Mouse (Mus musculus) heart, embryonic 11.5 days (tissue): Measurements from ENCODE around the gene Cant1. TPM values are rescaled to one million over a fixed set of nuclear protein-coding genes. Genes with fewer than 3 reads are reported as not detected.

ENCODE experiments used
- ATAC-seq: fragments of 200-750 bp; cut with Nextera tagmentation; replicated peaks from 2 replicates; pipeline ENCODE4 v1.8.0; 2017; ENCODE audit warnings: moderate library complexity; ENCODE audit not compliant: insufficient number of reproducible peaks, low FRiP score, low TSS enrichment
- H3K27ac ChIP-seq: fragments of 300-500 bp; sonication (generic); 2 replicates; pipeline ENCODE4 v1.5.1; 2014; ENCODE audit warnings: mild to moderate bottlenecking, low read depth, low read length
- H3K27me3 ChIP-seq: fragments of 300-500 bp; sonication (generic); 2 replicates; pipeline ENCODE4 v1.6.1; 2014; ENCODE audit warnings: mild to moderate bottlenecking, low read length, mixed read lengths; ENCODE audit not compliant: control insufficient read depth, insufficient read depth
- H3K36me3 ChIP-seq: fragments of 300-500 bp; sonication (generic); 2 replicates; pipeline ENCODE4 v1.6.1; 2014; ENCODE audit warnings: mild to moderate bottlenecking, low read length, moderate library complexity, mixed read lengths; ENCODE audit not compliant: control insufficient read depth, insufficient read depth
- H3K4me1 ChIP-seq: fragments of 300-500 bp; sonication (generic); 2 replicates; pipeline ENCODE4 v1.6.1; 2014; ENCODE audit warnings: low read length; ENCODE audit not compliant: control insufficient read depth, insufficient read depth
- H3K4me2 ChIP-seq: fragments of 300-500 bp; sonication (generic); 2 replicates; pipeline ENCODE4 v1.6.1; 2014; ENCODE audit warnings: mild to moderate bottlenecking, moderate library complexity
- H3K4me3 ChIP-seq: fragments of 300-500 bp; sonication (generic); 2 replicates; pipeline ENCODE4 v1.5.1; 2014; ENCODE audit warnings: low read depth, low read length
- H3K9ac ChIP-seq: fragments of 300-500 bp; sonication (generic); 2 replicates; pipeline ENCODE4 v1.6.1; 2014; ENCODE audit warnings: mild to moderate bottlenecking, low read depth, low read length, moderate library complexity
- H3K9me3 ChIP-seq: fragments of 300-500 bp; sonication (generic); replicated peaks from 2 replicates; pipeline ENCODE4 v1.6.1; 2016; ENCODE audit warnings: low read length; ENCODE audit not compliant: control insufficient read depth
- WGBS: fragments of 180-500 bp; shearing (Covaris S2); extraction: QIAGEN DNeasy Blood & Tissue Kit; methylation state at CpG from one replicate; pipeline ENCODE4 v1.1.7; 2014; ENCODE audit not compliant: insufficient replicate concordance; 5-methylcytosine and 5-hydroxymethylcytosine counted together
- polyA plus RNA-seq: library from polyadenylated mRNA; unstranded; fragments of >200 nt; fragmentation: Nextera tagmentation; extraction: Ambion mirVana; gene quantifications from 2 replicates; pipeline ENCODE4 v1.2.1, GENCODE M21; 2014

Cant1 gene
- 16.0 and 17.1 TPM in 2 replicates for polyA plus RNA-seq

DNA sequence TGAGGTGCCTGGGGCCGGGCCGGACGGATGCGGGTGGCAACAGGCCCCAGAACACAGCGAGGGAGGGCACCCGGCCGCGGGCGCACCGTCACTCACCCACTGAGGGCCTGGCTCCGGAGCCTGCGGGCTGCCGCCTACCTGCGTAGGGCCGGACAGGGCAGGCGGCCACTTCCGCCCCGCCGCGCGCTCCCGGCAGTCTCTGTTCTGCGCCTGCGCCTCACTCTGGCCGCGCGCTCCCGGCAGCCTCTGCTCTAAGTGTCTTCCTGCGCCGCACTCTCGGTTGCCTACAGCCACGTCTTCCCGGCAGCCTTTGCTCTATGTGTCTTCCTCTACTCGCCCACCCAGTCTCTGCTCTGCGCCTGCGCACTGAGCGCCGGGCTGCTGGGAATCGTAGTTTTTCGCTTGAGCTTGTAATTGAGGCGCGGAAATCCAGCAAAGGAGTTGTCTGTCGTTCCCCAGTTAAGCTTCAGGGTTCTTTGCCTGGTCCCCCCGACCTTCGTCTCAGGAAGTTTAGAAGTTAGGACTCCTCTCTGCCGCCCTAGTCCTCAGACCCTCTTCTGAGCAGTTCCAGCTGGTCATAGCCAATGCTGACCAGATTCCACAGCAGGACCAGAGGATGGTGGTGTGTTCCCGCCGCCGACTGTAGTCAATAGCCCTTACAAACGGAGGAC is at the start of gene Cant1:
Gene Cant1, minus strand, starts transcription at position 253 of the 671 bp plus-strand sequence.
- ATAC-seq: peak; percentile 93
- H3K27me3 ChIP-seq: no peaks in the 10 kb centered on the region
- WGBS: under 1% methylated on average over 47 of the region's 50 CpGs

GRCm38 (mm10) chr11:118467441-118468035 is 48.7 kb upstream of the Cant1 start:
- no peak overlapping the region for H3K4me3 ChIP-seq
- WGBS: 50% methylated on average over 11 of the region's 11 CpGs
- no peak for ATAC-seq
- H3K4me2 ChIP-seq: no peak overlapping the region
- no peak overlapping the region for H3K27ac ChIP-seq
- H3K4me1 ChIP-seq: peaks cover 3% of the 10 kb centered on the region; the same call in 1 of the 2 replicates
- no peaks in the 10 kb centered on the region for H3K27me3 ChIP-seq
- no peak overlapping the region for H3K9ac ChIP-seq
- H3K36me3 ChIP-seq: no peaks in the 10 kb centered on the region
- H3K9me3 ChIP-seq: no peaks in the 10 kb centered on the region

More for the DNA sequence above, at the start of gene Cant1:
- peak within 1 kb of the TSS; percentile 62 for H3K27ac ChIP-seq
- H3K4me2 ChIP-seq: peak within 1 kb of the TSS; percentile 94
- peak within 1 kb of the TSS; percentile 92 for H3K9ac ChIP-seq
- peaks cover 14% of the 10 kb centered on the region for H3K4me1 ChIP-seq
- H3K36me3 ChIP-seq: peaks cover 6% of the 10 kb centered on the region; the same call in 1 of the 2 replicates
- H3K9me3 ChIP-seq: no peaks in the 10 kb centered on the region
- peak within 1 kb of the TSS; percentile 89 for H3K4me3 ChIP-seq

GRCm38 (mm10) chr11:118460280-118460679 is 41.4 kb upstream of the Cant1 start:
- Histone ChIP-seq H3K4me3 (no peak overlapping the region), H3K27me3 (no peaks in the 10 kb centered on the region), H3K4me1 (peaks cover 5% of the 10 kb centered on the region; the same call in 1 of the 2 replicates), H3K9ac (no peak overlapping the region), H3K4me2 (no peak overlapping the region), H3K27ac (no peak overlapping the region), H3K36me3 (no peaks in the 10 kb centered on the region), H3K9me3 (no peaks in the 10 kb centered on the region)
- 52% methylated on average over 6 of the region's 6 CpGs for WGBS
- no peak for ATAC-seq

DNA sequence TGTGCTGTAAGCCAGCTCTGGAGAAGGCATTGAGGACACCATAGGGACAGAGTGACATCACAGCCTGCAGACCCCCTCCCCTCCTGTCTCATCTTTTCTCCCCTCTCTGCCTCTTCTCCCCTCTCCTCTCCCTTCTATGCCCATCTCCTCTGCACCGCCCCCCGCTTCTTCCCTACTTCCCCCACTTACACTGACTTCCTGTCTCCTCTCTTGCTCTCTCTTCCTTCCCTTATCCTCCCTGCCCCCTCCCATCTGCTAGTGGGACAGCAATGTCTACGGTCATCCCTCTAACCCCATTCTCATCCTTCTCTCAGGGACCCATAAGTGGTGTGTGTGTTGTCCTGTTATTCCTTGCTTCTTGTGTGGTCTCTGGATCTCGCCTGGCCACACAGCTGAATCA is 40.6 kb upstream of the Cant1 start:
- Histone ChIP-seq H3K36me3 (no peaks in the 10 kb centered on the region), H3K4me3 (no peak overlapping the region), H3K27ac (peak overlapping the region; percentile 46), H3K4me2 (peak overlapping the region; percentile 8; the same call in 1 of the 2 replicates), H3K9ac (no peak overlapping the region), H3K4me1 (peaks cover 5% of the 10 kb centered on the region; the same call in 1 of the 2 replicates), H3K27me3 (no peaks in the 10 kb centered on the region), H3K9me3 (no peaks in the 10 kb centered on the region)
- WGBS: 53% methylated on average over 4 of the region's 4 CpGs
- no peak for ATAC-seq

DNA sequence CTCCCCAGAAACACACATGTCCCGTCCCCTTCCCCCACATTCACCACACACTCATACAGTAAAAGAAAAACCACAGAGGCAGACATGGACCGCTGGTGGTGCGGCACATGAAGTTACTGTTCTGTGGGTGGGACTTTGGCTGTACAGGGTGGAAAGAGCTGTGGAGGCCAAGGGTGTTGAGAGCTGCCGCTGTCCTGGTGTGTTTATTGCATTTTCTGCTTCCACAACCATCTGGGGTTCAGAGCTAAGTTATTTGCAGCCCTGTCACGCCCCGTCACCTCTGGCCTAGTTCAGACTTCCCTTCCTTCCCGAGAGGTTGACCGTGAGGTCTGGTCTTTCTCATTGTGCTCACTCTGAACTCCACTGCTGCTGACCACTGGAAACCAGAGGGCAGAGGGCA is 40.2 kb upstream of the Cant1 start:
- Histone ChIP-seq H3K9ac (no peak overlapping the region), H3K27ac (peak overlapping the region; percentile 46; the same call in 1 of the 2 replicates), H3K4me1 (peaks cover 5% of the 10 kb centered on the region; the same call in 1 of the 2 replicates), H3K4me3 (no peak overlapping the region), H3K9me3 (no peaks in the 10 kb centered on the region), H3K36me3 (no peaks in the 10 kb centered on the region), H3K27me3 (no peaks in the 10 kb centered on the region), H3K4me2 (peak overlapping the region; percentile 8)
- 30% methylated on average over 8 of the region's 8 CpGs for WGBS
- ATAC-seq: no peak

DNA sequence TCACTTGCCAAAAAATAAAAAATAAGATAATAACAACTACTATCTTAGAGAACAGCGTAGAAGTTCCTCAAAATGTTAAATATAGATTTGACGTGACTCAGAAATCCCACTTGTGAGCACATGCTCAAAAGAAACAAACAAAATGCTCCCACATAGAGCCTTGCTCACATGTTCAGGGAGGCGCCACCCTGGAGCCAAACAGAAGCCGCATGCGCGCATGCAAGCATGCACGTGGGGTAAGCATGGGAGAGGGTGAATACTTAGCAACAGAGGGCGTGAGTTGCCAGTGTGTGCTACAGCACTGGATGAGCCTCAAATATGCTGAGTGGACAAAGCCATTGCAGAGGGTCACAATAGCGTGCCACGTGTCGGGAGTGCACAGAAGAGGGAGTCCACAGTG is 38.1 kb upstream of the Cant1 start:
- Histone ChIP-seq H3K36me3 (no peaks in the 10 kb centered on the region), H3K9me3 (no peaks in the 10 kb centered on the region), H3K4me1 (peaks cover 5% of the 10 kb centered on the region; the same call in 1 of the 2 replicates), H3K4me3 (no peak overlapping the region), H3K27ac (no peak overlapping the region), H3K9ac (no peak overlapping the region), H3K27me3 (no peaks in the 10 kb centered on the region), H3K4me2 (no peak overlapping the region)
- ATAC-seq: no peak
- WGBS: 81% methylated on average over 11 of the region's 11 CpGs

- WGBS: 68% methylated on average over 6 of the region's 6 CpGs
- H3K4me2 ChIP-seq: no peak overlapping the region
- no peak overlapping the region for H3K27ac ChIP-seq
- no peak overlapping the region for H3K4me3 ChIP-seq
- H3K9me3 ChIP-seq: no peaks in the 10 kb centered on the region
- H3K36me3 ChIP-seq: no peaks in the 10 kb centered on the region
- no peak for ATAC-seq
- H3K27me3 ChIP-seq: no peaks in the 10 kb centered on the region
- H3K4me1 ChIP-seq: peaks cover 5% of the 10 kb centered on the region; the same call in 1 of the 2 replicates
- no peak overlapping the region for H3K9ac ChIP-seq
These were observed 36.9 kb upstream of the Cant1 start for GRCm38 (mm10) chr11:118455788-118456187.

DNA sequence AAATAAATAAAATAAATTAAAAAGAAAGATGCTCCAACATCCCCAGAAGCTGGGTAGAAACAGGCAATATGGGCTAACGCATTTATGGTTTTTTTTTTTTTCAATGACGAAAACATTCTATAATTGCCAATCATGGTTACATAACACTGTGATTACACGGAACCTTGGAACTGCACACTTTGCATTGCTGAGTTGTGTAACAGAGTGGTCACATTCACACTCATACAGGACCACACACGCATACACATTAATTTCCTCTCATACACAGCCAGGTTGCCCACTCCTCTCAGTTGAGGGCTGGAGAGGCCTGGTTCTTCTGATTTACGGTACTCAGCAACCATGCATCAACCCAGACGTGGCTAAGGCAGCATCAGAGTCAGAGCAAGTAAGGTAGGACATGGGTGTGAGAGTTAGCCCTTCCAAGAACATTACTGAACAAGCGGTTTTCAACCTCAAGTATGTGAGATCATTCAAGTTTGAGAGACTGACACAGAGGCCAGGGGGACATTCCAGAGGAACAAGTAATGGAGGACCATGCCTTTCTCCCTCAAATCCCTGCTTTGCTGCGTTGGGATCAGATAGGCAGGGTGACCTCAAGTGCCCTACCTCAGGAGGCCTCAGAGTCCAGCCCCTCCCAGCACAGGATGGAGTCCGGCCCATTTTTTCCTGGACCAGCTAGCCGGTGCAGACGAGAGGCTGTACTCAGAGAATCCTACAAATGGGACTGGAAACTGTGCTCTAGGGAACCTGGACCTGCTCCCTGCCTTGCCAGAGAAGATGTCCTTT is 35.2 kb upstream of the Cant1 start:
- H3K27ac ChIP-seq: no peak overlapping the region
- no peak for ATAC-seq
- no peaks in the 10 kb centered on the region for H3K9me3 ChIP-seq
- no peaks in the 10 kb centered on the region for H3K36me3 ChIP-seq
- no peaks in the 10 kb centered on the region for H3K27me3 ChIP-seq
- no peak overlapping the region for H3K9ac ChIP-seq
- H3K4me3 ChIP-seq: no peak overlapping the region
- 65% methylated on average over 11 of the region's 11 CpGs for WGBS
- H3K4me1 ChIP-seq: peaks cover 6% of the 10 kb centered on the region; the same call in 1 of the 2 replicates
- H3K4me2 ChIP-seq: no peak overlapping the region
